Mouse (Mus musculus) megakaryocyte progenitor cell, adult 5-6 weeks (primary cell): Measurements from ENCODE around the gene Nup37. TPM values are rescaled to one million over a fixed set of nuclear protein-coding genes. Genes with fewer than 3 reads are reported as not detected.

ENCODE experiments used
- ATAC-seq: replicated peaks from 2 replicates; pipeline ENCODE4 v1.8.0; 2016; ENCODE audit warnings: mild to moderate bottlenecking, moderate TSS enrichment, inconsistent platforms; ENCODE audit not compliant: poor library complexity
- total RNA-seq, 2 experiments: library from RNA; stranded (forward) in 1 of 2; stranded (reverse) in 1 of 2; fragments of 157-497, 149-512 nt in 1 of 2; fragments of 200-1000 nt in 1 of 2; gene quantifications; 2 replicates each; pipeline versions ENCODE4 v1.2.3 to v1.2.4; 2015 to 2017

The Nup37 gene
- 67.5 and 73.7 TPM in 2 replicates for total RNA-seq (2015)
- 69.6 and 78.1 TPM in 2 replicates for total RNA-seq (2017)

DNA sequence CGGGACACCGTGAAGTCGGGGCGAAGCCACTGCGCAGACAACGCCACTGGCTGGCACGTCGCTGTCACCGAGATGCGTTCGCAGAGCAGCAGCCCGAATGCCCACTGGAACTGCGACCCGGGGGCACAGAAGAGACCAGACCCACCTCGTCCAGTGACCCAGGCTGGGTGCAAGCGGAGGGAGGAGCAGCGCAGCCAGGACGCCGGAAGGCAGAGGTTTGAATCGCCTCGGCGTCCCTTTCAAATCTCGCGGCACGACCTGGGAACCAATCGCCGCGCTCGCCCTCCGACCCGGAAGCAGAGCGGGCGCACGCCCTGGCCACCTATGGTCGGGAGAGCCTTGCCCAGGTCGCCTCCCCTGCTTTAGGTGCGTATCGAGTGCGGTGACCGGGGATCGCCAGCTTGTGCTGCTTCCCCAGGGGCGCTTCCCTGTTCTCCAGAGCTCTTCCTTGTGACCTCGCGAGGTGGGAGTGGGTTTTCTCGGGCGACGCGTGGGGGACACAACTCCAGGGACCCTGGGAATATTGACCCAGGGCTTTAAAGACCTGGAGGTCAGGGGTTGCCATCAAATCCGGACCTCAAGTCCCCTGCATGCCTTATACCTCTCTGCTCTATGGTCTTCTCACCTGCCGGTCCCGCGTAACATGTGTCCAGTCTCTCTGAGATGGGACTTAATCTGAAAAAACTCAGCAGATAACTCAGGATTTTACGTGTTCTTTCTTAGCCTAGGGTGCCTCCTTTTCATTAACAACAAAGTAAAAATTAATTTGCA, at the start of gene Nup37, which contains the start of gene Parpbp:
Gene Nup37 (plus strand): TSS at position 286 of the 771 bp plus-strand sequence.
Gene Parpbp (minus strand): TSS at position 235 of the 771 bp plus-strand sequence.
- ATAC-seq, result peak; percentile 99

DNA sequence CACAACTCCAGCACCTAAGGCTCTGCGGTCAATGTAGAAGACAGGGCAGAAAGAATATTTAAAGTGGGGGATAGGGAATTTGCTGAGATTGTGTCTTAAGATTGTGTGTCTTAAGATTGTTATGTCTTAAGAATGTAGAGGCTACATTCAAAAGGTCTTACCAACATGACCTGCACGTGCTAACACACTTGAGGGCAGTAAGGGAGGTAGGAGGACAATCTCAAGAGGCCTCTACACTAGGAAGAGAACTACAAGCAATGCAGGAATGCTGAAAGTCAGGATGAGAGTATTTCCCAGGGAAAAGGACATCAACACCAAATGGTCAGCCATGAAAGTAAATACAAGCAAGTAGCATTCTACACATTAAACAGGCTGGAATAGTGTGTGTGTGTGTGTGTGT, 40.6 kb upstream of the Nup37 start:
- no peak for ATAC-seq

DNA sequence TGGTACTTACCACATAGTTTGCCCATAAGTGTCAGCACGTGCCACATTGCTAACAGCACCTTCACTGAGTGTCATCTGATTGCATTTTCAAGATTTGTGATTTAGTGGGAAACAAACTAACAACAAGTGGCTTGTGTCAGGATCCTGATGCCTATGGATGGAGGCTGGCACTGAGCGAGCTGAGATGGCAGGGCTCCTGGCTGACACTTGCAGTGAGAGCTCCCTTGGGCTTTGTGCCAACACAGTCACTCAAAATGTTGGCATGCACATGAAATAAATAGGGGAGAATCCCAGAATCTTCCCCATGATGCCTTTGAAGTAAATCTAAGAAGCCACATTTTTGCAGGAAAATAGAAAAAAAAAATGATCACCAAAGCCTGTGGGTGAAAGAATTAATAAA, 33.5 kb upstream of the Nup37 start:
- ATAC-seq, result no peak

GRCm38 (mm10) chr10:88119721-88120120, 27.1 kb upstream of the Nup37 start:
- no peak for ATAC-seq

DNA sequence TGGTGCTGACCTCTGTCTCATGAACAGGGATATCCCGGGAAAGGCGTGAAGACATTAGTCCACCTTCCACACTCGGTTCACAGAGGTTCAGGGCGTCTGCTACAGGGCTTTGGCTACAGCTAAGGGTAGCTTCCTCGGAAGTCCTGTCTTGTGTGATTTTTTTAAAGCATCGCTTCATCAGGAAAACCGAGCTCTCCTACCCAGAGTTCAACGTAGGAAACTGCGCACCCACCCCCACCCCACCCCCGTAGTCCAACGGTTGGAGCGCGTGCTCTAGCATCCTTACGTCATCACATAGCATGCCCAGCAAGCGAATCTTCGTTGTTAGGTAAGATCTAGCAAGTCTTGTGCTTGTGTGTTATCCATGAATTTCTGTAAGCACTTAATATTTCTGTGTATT, 11.2 kb upstream of the Nup37 start:
- ATAC-seq, result no peak

- ATAC-seq, result peak; percentile 10
Measured at GRCm38 (mm10) chr10:88146187-88146586, 605 bp upstream of the Nup37 start.

GRCm38 (mm10) chr10:88150381-88150780, 3.6 kb downstream of the Nup37 start:
- no peak for ATAC-seq

GRCm38 (mm10) chr10:88151658-88152057, 4.9 kb downstream of the Nup37 start:
- ATAC-seq, result no peak

DNA sequence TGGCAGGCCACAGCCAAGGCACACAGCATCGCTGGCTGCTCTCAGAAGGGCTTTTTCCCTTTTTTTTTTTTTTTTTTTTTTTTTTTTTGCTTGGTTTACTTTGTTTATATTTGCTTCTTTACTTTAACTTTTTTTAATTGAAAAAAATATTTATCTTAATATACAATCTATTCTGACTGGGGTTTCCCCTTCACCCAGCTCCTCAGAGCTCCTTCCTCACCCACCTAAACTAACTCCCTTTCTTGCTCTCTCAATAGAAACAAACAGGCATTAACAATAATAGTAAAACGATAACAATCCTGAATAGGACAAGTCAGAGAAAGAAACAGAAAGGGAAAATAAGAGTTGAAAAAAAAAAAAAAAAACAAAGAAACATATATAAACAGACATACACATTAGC, 15.3 kb downstream of the Nup37 start:
- ATAC-seq, result no peak

DNA sequence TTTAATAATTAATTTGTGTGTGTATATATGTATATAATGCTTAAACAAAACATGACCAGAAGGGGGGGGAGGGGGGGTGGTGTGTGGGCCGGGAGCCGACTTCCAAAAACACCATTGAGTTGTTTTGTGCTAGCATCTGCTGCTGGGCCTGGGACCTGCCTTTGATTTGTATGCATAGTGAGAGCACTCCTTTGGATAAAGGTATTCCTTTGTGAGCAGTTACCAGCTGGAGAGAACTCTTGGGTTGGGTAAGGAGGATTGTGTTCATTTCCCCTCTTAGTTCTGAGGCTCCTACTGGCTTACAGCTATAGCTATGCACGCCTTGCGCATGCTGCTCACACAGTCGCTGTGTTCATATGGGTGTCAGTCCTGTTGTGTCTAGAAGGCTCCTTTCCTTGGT, 15.9 kb downstream of the Nup37 start:
- ATAC-seq, result no peak

DNA sequence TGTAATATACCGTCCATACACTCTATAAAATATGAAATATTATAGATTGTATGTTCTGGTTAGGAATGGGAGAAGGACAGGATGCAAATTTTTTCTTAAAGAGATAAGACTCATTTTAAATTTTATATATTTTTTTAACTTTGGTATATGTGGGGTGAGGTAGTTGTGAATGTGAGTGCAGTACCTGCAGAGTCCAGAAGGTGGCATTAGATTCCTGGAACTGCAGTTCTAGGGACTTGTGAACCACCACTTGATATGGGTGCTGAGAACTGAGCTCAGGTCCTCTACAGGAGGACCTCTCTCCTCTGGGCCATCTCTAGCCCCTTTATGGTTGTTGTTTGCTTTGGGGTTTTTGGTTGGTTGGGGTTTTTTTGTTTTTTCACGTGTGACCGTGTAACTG, 19.4 kb downstream of the Nup37 start:
- peak; percentile 65; the same call in 1 of the 2 replicates for ATAC-seq

GRCm38 (mm10) chr10:88167438-88168077, 20.8 kb downstream of the Nup37 start:
- ATAC-seq, result no peak

- ATAC-seq, result no peak
Measured at GRCm38 (mm10) chr10:88200541-88200940, 53.7 kb downstream of the Nup37 start.

DNA sequence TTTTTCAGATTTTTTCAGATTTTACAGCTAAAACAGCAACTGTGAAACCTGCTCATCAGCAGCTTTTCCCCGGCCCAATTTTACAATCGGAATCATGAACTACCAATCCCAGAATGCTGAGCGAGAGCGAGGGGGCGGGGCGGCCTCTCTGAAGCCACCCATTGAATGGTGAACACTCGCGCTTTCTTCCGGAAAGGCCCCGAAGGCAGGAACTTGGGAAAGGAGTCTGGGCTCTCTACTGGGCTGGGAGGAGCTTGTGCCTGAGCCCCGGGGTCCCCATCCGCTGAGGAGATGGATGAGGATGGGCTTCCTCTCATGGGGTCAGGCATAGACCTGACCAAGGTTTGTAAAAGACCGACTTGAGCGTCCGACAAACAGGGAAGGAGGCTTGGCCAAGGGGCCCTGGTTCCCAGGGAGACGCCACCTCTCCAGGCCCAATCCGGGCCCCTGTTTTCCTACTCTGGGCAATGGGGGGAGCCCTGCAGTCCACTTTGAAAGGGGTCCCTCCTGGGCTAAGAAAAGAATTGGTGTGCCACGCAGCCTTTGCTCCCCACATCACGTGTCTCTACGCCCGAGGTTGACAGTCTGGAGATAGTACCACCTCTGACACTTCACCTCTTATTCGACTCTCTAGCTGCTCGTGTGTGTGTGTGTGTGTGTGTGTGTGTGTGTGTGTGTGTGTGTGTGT, 54.3 kb downstream of the Nup37 start, which contains the start of gene Washc3:
Gene Washc3 (plus strand): TSS at position 143 of the 688 bp plus-strand sequence.
- peak; percentile 97 for ATAC-seq

- no peak for ATAC-seq
Measured at GRCm38 (mm10) chr10:88201650-88202049, 54.9 kb downstream of the Nup37 start.

- ATAC-seq, result no peak
Measured at GRCm38 (mm10) chr10:88202581-88202980, 55.8 kb downstream of the Nup37 start.

DNA sequence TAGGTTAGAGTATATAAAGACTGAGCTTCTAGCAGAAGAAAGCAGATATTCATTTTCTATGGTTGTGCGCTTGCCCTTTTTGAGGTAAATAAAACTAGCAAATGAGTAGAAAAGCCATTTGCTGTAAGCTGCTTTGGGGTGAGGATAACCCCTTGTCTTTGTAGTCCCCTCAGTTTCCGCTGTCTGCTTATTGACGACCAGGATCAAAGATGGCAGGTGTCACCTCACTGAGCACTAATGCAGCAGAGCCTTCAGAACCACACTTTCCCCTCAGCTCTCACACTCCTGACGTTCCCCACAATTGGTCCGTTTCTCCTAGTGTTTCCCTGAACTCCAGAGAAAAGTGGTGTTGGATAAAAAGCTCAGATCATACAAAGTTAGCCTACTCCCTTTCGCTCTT, 56.4 kb downstream of the Nup37 start:
- ATAC-seq, result no peak

DNA sequence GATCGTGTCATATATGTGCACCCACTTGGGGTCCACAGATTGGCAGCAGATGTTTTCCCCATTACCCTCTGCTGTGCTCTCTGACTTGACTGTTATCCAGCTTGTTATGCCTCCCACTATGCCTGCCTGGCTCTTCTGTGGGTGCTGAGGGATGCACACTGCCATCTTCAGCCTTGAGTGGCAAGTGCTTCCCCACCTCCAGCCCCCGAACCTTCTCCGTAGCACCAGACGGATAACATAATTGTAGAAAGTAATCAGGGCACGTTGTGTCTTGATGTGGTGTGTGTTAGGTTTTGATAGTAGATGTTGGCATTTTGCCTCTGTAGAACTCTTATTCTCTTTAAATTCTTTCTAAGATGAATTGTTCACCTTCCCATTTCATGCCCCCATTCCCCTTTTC, 65.9 kb downstream of the Nup37 start:
- ATAC-seq, result peak; percentile 54; the same call in 1 of the 2 replicates

- ATAC-seq, result no peak
Measured at GRCm38 (mm10) chr10:88214800-88215514, 68.2 kb downstream of the Nup37 start.

- no peak for ATAC-seq
Measured at GRCm38 (mm10) chr10:88218161-88218560, 71.4 kb downstream of the Nup37 start.

DNA sequence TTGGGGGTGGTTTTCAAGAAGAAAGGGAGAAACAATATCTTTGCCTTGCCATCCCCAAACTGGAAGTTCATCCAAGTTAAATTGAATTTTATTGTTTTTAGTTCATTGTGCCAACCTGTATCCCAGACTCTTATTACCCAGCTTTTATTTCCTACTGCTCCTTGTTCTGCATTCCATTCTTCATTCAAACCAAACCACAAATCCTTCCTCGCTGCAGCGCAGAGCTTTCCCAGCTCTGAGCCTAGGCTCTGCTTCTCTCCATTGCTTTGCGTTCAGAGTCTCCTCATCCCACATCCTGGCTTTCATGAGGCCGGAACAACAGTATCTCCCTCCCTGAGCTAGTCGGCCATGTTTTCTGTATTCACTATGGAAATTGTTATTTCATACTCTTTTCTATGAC, 74.9 kb downstream of the Nup37 start:
- ATAC-seq, result no peak
